Mouse (Mus musculus): ENCODE data around the gene Zzef1. TPM values are rescaled to one million over a fixed set of nuclear protein-coding genes. Genes with fewer than 3 reads are reported as not detected.

Gene Zzef1
- total and polyA plus RNA-seq, 2 experiments from 2014 or later = 7.6 to 37.6 TPM

DNA sequence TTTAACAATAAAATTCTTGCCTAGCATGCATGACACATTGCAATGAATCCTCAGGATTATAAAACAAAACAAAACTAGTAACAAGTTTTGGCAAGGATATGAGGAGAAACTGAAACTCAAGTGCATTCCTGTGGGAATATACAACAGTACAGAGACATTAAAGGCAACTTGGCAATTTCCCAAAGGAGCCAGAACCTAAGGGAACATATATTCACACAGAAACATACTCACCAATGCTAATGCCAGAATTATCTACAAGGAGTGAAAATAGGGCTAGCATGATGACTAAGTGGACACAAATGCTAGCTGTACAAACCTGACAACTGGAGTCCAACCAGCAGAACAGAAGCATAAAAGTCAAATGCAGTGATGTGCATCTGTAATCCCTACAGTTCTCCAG, 4.0 kb upstream of the Zzef1 start:
- Histone ChIP-seq H3K27me3 (ENCODE audit: insufficient read depth, low read length) (no peaks in the 10 kb centered on the region), H3K9me3 (ENCODE audit: low read length) (no peaks in the 10 kb centered on the region), H3K9ac (no peak overlapping the region), H3K4me3 (ENCODE audit: low read depth, low read length) (no peak overlapping the region), H3K4me2 (ENCODE audit: low read depth) (no peak overlapping the region), H3K27ac (ENCODE audit: low read depth, low read length) (no peak overlapping the region), H3K4me1 (ENCODE audit: insufficient read depth) (0 out of 2 replicates have a peak, but pooled peaks cover under 1% of the 10 kb centered on the region), H3K36me3 (ENCODE audit: insufficient read depth) (no peaks in the 10 kb centered on the region)
- TF ChIP-seq CTCF (IDR thresholded peaks at IDR 0.05; ENCODE audit: low read depth) = no peak
- no peak for DNase-seq
- ATAC-seq = no peak

DNA sequence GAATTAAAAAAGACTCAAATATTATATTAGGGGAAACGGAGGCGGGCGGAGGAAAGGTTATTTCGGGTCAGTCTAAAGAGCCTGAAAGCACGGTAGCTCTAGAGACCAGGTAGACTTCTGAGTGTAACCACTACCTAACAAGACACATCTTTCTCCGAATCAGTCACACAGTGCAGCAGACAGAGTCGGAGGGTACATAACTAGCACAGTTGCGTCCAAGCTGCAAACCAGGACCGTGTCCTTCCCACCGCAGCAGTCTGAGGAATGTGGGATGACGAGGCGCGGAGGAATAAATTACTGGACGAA, 924 bp upstream of the Zzef1 start:
- Histone ChIP-seq H3K9me3 (ENCODE audit: low read length) (no peaks in the 10 kb centered on the region), H3K4me1 (ENCODE audit: insufficient read depth) (peaks cover 5% of the 10 kb centered on the region), H3K27ac (ENCODE audit: low read depth, low read length) (peak overlapping the region; percentile 86), H3K36me3 (ENCODE audit: insufficient read depth) (no peaks in the 10 kb centered on the region), H3K9ac (peak overlapping the region; percentile 91), H3K27me3 (ENCODE audit: insufficient read depth, low read length) (no peaks in the 10 kb centered on the region), H3K4me3 (ENCODE audit: low read depth, low read length) (peak overlapping the region; percentile 99), H3K4me2 (ENCODE audit: low read depth) (peak overlapping the region; percentile 75)
- 18% methylated on average over 14 of the region's 14 CpGs for WGBS
- no peak for TF ChIP-seq CTCF (IDR thresholded peaks at IDR 0.05; ENCODE audit: low read depth)
- DNase-seq (no peak), ATAC-seq (peak; percentile 33)

DNA sequence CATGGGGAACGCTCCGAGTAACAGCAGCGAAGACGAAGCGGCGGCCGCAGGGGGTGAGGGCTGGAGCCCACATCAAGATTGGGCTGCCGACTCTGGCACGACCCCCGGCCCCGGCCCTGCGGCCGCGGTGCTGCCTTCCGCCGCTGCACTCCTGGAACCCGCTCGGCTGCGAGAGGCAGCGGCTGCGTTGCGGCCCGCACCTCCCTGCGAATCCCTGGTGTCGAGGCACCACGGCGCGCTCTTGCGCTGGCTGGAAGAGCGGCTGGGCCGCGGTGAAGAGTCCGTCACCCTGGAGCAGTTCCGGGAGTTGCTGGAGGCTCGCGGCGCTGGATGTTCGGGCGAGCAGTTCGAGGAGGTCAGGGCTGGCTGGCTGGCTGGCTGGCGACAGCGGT, 266 bp downstream of the Zzef1 start:
- ATAC-seq = peak; percentile 47
- peak overlapping the region; percentile 86 for H3K27ac ChIP-seq (ENCODE audit: low read depth, low read length)
- no peaks in the 10 kb centered on the region for H3K27me3 ChIP-seq (ENCODE audit: insufficient read depth, low read length)
- peak overlapping the region; percentile 99 for H3K4me3 ChIP-seq (ENCODE audit: low read depth, low read length)
- peaks cover 5% of the 10 kb centered on the region for H3K4me1 ChIP-seq (ENCODE audit: insufficient read depth)
- TF ChIP-seq CTCF (IDR thresholded peaks at IDR 0.05; ENCODE audit: low read depth) = no peak
- H3K36me3 ChIP-seq (ENCODE audit: insufficient read depth) = no peaks in the 10 kb centered on the region
- no peak for DNase-seq
- peak overlapping the region; percentile 84 for H3K4me2 ChIP-seq (ENCODE audit: low read depth)
- WGBS = under 1% methylated on average over 40 of the region's 42 CpGs
- H3K9ac ChIP-seq = peak overlapping the region; percentile 91
- no peaks in the 10 kb centered on the region for H3K9me3 ChIP-seq (ENCODE audit: low read length)

DNA sequence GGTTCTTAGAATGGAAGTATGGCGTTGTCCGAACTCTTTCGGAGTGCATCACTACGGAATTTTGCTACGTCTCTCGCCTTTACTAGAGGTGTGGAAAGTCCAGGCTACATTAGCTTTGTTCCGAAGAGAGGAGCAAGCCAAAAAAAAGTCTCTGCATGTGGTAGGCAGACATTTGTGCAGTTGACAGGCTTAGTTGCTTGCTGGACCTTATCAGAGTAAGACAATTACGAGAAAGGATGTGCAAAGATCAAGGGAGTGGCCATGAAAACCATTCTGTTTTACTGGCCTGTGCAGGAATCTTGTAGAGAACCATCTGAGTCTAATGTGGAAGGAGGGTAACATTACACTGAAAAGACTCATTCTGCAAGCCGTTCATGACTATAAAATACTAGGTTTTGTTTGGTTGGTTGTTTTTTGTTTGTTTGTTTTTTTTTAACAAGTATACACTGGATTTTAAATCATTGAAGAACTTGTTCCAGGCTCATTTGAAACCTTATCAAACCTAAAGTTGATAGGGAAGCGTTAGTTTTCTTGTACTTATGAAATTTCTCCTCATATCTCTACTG, 830 bp downstream of the Zzef1 start:
- peak overlapping the region; percentile 84 for H3K4me2 ChIP-seq (ENCODE audit: low read depth)
- H3K27ac ChIP-seq (ENCODE audit: low read depth, low read length) = 0 out of 2 replicates have a peak overlapping the region, but pooled peaks have one; percentile 4
- no peaks in the 10 kb centered on the region for H3K36me3 ChIP-seq (ENCODE audit: insufficient read depth)
- TF ChIP-seq CTCF (IDR thresholded peaks at IDR 0.05; ENCODE audit: low read depth) = no peak
- no peaks in the 10 kb centered on the region for H3K27me3 ChIP-seq (ENCODE audit: insufficient read depth, low read length)
- H3K9me3 ChIP-seq (ENCODE audit: low read length) = no peaks in the 10 kb centered on the region
- H3K4me3 ChIP-seq (ENCODE audit: low read depth, low read length) = peak overlapping the region; percentile 99
- peak overlapping the region; percentile 91 for H3K9ac ChIP-seq
- peaks cover 5% of the 10 kb centered on the region for H3K4me1 ChIP-seq (ENCODE audit: insufficient read depth)
- ATAC-seq = no peak
- 18% methylated on average over 10 of the region's 10 CpGs for WGBS
- no peak for DNase-seq

DNA sequence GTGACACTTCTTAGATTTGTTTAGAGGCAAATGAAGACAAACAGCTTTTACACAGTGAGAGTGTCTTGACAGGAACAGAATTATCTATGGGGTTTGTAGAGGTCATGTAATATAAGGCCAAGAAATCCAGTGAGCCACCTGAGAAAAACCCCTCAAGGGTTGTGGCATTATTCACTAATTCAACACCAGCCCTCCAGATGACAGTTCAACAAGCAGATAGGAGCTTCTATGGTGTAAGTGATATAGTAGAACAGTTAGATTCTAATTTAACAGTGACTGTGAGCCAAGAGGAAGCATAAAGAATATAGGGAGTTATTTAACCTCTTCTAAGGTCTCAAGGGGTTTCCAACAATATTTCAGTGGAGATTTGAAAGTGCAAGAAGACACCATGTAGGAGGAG, 2.1 kb downstream of the Zzef1 start:
- Histone ChIP-seq H3K9ac (no peak overlapping the region), H3K4me2 (ENCODE audit: low read depth) (no peak overlapping the region), H3K27me3 (ENCODE audit: insufficient read depth, low read length) (no peaks in the 10 kb centered on the region), H3K4me3 (ENCODE audit: low read depth, low read length) (no peak overlapping the region), H3K4me1 (ENCODE audit: insufficient read depth) (peaks cover 5% of the 10 kb centered on the region), H3K9me3 (ENCODE audit: low read length) (no peaks in the 10 kb centered on the region), H3K36me3 (ENCODE audit: insufficient read depth) (no peaks in the 10 kb centered on the region), H3K27ac (ENCODE audit: low read depth, low read length) (no peak overlapping the region)
- DNase-seq = no peak
- no peak for TF ChIP-seq CTCF (IDR thresholded peaks at IDR 0.05; ENCODE audit: low read depth)
- ATAC-seq = no peak

DNA sequence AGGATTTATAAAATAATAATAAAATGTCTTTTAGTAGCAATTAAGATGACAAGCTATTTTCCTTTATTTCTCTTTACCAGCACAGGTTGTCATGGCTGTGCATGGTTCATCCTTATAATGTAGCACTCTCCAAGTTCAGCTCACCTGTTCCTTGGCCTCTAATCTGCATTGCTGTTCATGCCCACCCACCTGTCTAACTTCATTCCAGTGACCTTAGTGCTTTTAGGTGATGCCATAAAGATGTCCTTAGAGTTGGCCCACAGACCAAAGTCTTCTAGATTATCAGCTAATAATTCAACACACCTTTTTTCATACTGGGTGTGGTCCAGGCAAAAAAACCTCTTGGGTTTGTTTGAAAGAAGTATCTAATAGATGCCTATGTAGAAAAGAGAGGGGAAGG, 5.2 kb downstream of the Zzef1 start:
- Histone ChIP-seq H3K27me3 (ENCODE audit: insufficient read depth, low read length) (no peaks in the 10 kb centered on the region), H3K4me1 (ENCODE audit: insufficient read depth) (peaks cover 5% of the 10 kb centered on the region), H3K4me3 (ENCODE audit: low read depth, low read length) (no peak overlapping the region), H3K9ac (no peak overlapping the region), H3K9me3 (ENCODE audit: low read length) (no peaks in the 10 kb centered on the region), H3K36me3 (ENCODE audit: insufficient read depth) (no peaks in the 10 kb centered on the region), H3K4me2 (ENCODE audit: low read depth) (no peak overlapping the region), H3K27ac (ENCODE audit: low read depth, low read length) (no peak overlapping the region)
- ATAC-seq (no peak), DNase-seq (no peak)
- TF ChIP-seq CTCF (IDR thresholded peaks at IDR 0.05; ENCODE audit: low read depth) = no peak

DNA sequence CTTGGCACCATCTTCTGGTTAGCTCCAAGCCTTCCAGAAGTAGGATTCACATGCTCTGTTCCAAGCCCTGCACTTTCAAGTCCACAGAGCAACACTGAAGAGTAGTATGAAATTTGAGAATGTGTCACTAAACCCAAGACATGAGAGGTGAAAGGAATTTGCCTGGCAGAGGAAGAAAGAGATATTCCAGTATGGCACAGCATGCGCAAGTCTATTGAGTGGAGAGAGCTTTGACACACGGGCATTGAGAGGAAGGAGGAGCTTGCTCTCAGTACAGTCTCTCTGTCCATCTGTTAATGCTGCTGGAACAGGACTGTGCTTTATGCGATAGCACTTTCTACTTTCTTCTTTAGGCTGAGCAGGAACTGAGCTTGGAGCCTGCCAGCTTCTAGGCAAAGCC, 7.0 kb downstream of the Zzef1 start:
- Histone ChIP-seq H3K9ac (no peak overlapping the region), H3K27me3 (ENCODE audit: insufficient read depth, low read length) (no peaks in the 10 kb centered on the region), H3K4me2 (ENCODE audit: low read depth) (no peak overlapping the region), H3K4me3 (ENCODE audit: low read depth, low read length) (no peak overlapping the region), H3K36me3 (ENCODE audit: insufficient read depth) (no peaks in the 10 kb centered on the region), H3K9me3 (ENCODE audit: low read length) (no peaks in the 10 kb centered on the region), H3K4me1 (ENCODE audit: insufficient read depth) (no peaks in the 10 kb centered on the region; the same call in 1 of the 2 replicates), H3K27ac (ENCODE audit: low read depth, low read length) (no peak overlapping the region)
- 75% methylated on average over 3 of the region's 3 CpGs for WGBS
- DNase-seq = no peak
- no peak for TF ChIP-seq CTCF (IDR thresholded peaks at IDR 0.05; ENCODE audit: low read depth)
- no peak for ATAC-seq

DNA sequence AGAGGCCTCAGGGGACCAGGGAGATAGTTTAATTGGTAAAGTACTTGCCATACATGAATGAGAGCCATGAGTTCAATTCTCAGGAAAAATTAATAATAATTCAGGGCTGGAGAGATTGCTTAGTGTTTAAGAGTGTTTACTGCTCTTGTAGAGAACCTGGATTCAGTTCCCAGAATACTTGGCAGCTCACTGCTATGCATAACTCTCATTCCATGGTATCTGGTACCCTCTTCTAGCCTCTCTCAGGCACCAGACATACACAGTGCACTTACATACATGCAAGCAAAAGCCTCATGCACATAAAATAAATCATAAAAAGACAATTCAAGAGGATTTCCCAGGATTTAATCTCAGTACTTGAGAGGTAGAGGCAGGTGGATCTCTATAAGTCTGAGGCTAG, 8.6 kb downstream of the Zzef1 start:
- no peaks in the 10 kb centered on the region for H3K27me3 ChIP-seq (ENCODE audit: insufficient read depth, low read length)
- no peak for ATAC-seq
- no peak overlapping the region for H3K4me2 ChIP-seq (ENCODE audit: low read depth)
- H3K4me3 ChIP-seq (ENCODE audit: low read depth, low read length) = no peak overlapping the region
- H3K27ac ChIP-seq (ENCODE audit: low read depth, low read length) = no peak overlapping the region
- DNase-seq = no peak
- H3K9me3 ChIP-seq (ENCODE audit: low read length) = no peaks in the 10 kb centered on the region
- TF ChIP-seq CTCF (IDR thresholded peaks at IDR 0.05; ENCODE audit: low read depth) = no peak
- H3K36me3 ChIP-seq (ENCODE audit: insufficient read depth) = no peaks in the 10 kb centered on the region
- no peaks in the 10 kb centered on the region for H3K4me1 ChIP-seq (ENCODE audit: insufficient read depth)
- no peak overlapping the region for H3K9ac ChIP-seq
